Mouse (Mus musculus) embryonic facial prominence, embryonic 14.5 days (tissue): Measurements from ENCODE around the gene Olfr781. TPM values are rescaled to one million over a fixed set of nuclear protein-coding genes. Genes with fewer than 3 reads are reported as not detected.
"Not testable (repeated sequence)": the region's sequence is repeated elsewhere in the genome, so short reads cannot be mapped to it uniquely, and the experiment has no call there.

ENCODE experiments used
- ATAC-seq: fragments of 200-750 bp; cut with Nextera tagmentation; 2 replicates; pipeline ENCODE4 v1.8.0; 2017; ENCODE audit warnings: low read depth, moderate number of reproducible peaks, moderate TSS enrichment
- DNase-seq: peaks from one replicate; pipeline ENCODE4 v3.0.0-alpha.2; 2015; ENCODE audit warnings: low spot score
- H3K27ac ChIP-seq: fragments of 300-500 bp; sonication (generic); replicated peaks from 2 replicates; pipeline ENCODE4 v1.5.1; 2014; ENCODE audit warnings: low read depth, mild to moderate bottlenecking, low read length, moderate library complexity
- H3K27me3 ChIP-seq: fragments of 300-500 bp; sonication (generic); replicated peaks from 2 replicates; pipeline ENCODE4 v1.6.1; 2014; ENCODE audit warnings: low read length; ENCODE audit not compliant: control insufficient read depth, insufficient read depth
- H3K36me3 ChIP-seq: fragments of 300-500 bp; sonication (generic); 2 replicates; pipeline ENCODE4 v1.6.1; 2014; ENCODE audit warnings: low read length, mixed read lengths; ENCODE audit not compliant: control insufficient read depth, insufficient read depth
- H3K4me1 ChIP-seq: fragments of 300-500 bp; sonication (generic); 2 replicates; pipeline ENCODE4 v1.6.1; 2014; ENCODE audit warnings: antibody characterized with exemption, low read length; ENCODE audit not compliant: control insufficient read depth, insufficient read depth
- H3K4me2 ChIP-seq: fragments of 300-500 bp; sonication (generic); 2 replicates; pipeline ENCODE4 v1.6.1; 2014; ENCODE audit warnings: low read depth, mild to moderate bottlenecking, low read length, moderate library complexity, mixed read lengths
- H3K4me3 ChIP-seq: fragments of 300-500 bp; sonication (generic); 2 replicates; pipeline ENCODE4 v1.5.1; 2014; ENCODE audit warnings: low read depth, mild to moderate bottlenecking, low read length
- H3K9ac ChIP-seq: fragments of 300-500 bp; sonication (generic); 2 replicates; pipeline ENCODE4 v1.6.1; 2014; ENCODE audit warnings: low read depth, mild to moderate bottlenecking, low read length, moderate library complexity, mixed read lengths
- H3K9me3 ChIP-seq: fragments of 300-500 bp; sonication (generic); 2 replicates; pipeline ENCODE4 v1.6.1; 2016; ENCODE audit warnings: low read length; ENCODE audit not compliant: control insufficient read depth
- WGBS: fragments of 180-500 bp; shearing (Covaris S2); extraction: QIAGEN DNeasy Blood & Tissue Kit; methylation state at CpG from one replicate; pipeline ENCODE4 v1.1.7; 2014; 5-methylcytosine and 5-hydroxymethylcytosine counted together
- polyA plus RNA-seq: library from polyadenylated mRNA; unstranded; fragments of >200 nt; fragmentation: Nextera tagmentation; extraction: Ambion mirVana; gene quantifications from 2 replicates; pipeline ENCODE4 v1.2.1, GENCODE M21; 2014

Gene Olfr781
- not detected in 2 replicates for polyA plus RNA-seq

GRCm38 (mm10) chr10:129328554-129328953 is at the start of gene Olfr781:
Gene Olfr781 (plus strand): TSS chr10:129328854.
- H3K27ac ChIP-seq, result no peak within 1 kb of the TSS
- DNase-seq (no peak), ATAC-seq (no peak)
- H3K4me3 ChIP-seq, result no peak within 1 kb of the TSS
- no peaks in the 10 kb centered on the region for H3K27me3 ChIP-seq
- no peak within 1 kb of the TSS for H3K4me2 ChIP-seq
- no peaks in the 10 kb centered on the region for H3K9me3 ChIP-seq
- no peak within 1 kb of the TSS for H3K9ac ChIP-seq
- no peaks in the 10 kb centered on the region for H3K36me3 ChIP-seq
- H3K4me1 ChIP-seq, result no peaks in the 10 kb centered on the region

- DNase-seq, H3K36me3 ChIP-seq, H3K9me3 ChIP-seq, H3K4me3 ChIP-seq, H3K27me3 ChIP-seq, H3K4me1 ChIP-seq, H3K27ac ChIP-seq, H3K4me2 ChIP-seq, H3K9ac ChIP-seq, ATAC-seq: not testable (repeated sequence)
- WGBS, result 52% methylated on average over 1 of the region's 1 CpGs
Measured at GRCm38 (mm10) chr10:129312973-129313372, 15.7 kb upstream of the Olfr781 start.

- not testable (repeated sequence) for H3K4me1 ChIP-seq, H3K9me3 ChIP-seq, H3K9ac ChIP-seq, H3K4me2 ChIP-seq, H3K36me3 ChIP-seq, ATAC-seq, H3K4me3 ChIP-seq, DNase-seq, H3K27me3 ChIP-seq, H3K27ac ChIP-seq
- no CpG with 5 or more reads among the region's 1 CpGs for WGBS
Measured at GRCm38 (mm10) chr10:129313521-129313920, 15.1 kb upstream of the Olfr781 start.

- no peak within 1 kb of the TSS for H3K9ac ChIP-seq
- no peak within 1 kb of the TSS for H3K27ac ChIP-seq
- H3K27me3 ChIP-seq, result no peaks in the 10 kb centered on the region
- H3K4me1 ChIP-seq, result no peaks in the 10 kb centered on the region
- WGBS, result 75% methylated on average over 3 of the region's 3 CpGs
- no peaks in the 10 kb centered on the region for H3K9me3 ChIP-seq
- ATAC-seq (no peak), DNase-seq (no peak)
- no peak within 1 kb of the TSS for H3K4me2 ChIP-seq
- H3K36me3 ChIP-seq, result no peaks in the 10 kb centered on the region
- no peak within 1 kb of the TSS for H3K4me3 ChIP-seq
Measured at GRCm38 (mm10) chr10:129317817-129318216, 10.8 kb upstream of the Olfr781 start, which contains the start of gene Olfr780. Gene Olfr780 (plus strand): TSS chr10:129318117.

- no peak for ATAC-seq
- 87% methylated on average over 3 of the region's 3 CpGs for WGBS
- Histone ChIP-seq H3K36me3 (no peaks in the 10 kb centered on the region), H3K27ac (no peak within 1 kb of the TSS), H3K4me2 (no peak within 1 kb of the TSS), H3K4me1 (no peaks in the 10 kb centered on the region), H3K9ac (no peak within 1 kb of the TSS), H3K27me3 (no peaks in the 10 kb centered on the region), H3K9me3 (no peaks in the 10 kb centered on the region), H3K4me3 (no peak within 1 kb of the TSS)
- DNase-seq, result no peak
Measured at GRCm38 (mm10) chr10:129348550-129348949, 19.9 kb downstream of the Olfr781 start, which contains the start of gene Olfr782. Gene Olfr782 (plus strand): TSS chr10:129348850.

- H3K4me3 ChIP-seq, ATAC-seq, H3K27me3 ChIP-seq, DNase-seq, H3K9me3 ChIP-seq, H3K9ac ChIP-seq, H3K4me2 ChIP-seq, H3K36me3 ChIP-seq, H3K4me1 ChIP-seq, H3K27ac ChIP-seq: not testable (repeated sequence)
- WGBS, result 61% methylated on average over 2 of the region's 2 CpGs
Measured at GRCm38 (mm10) chr10:129352475-129352874, 23.8 kb downstream of the Olfr781 start.

GRCm38 (mm10) chr10:129356496-129356895 is 27.8 kb downstream of the Olfr781 start:
- WGBS, result 87% methylated on average over 4 of the region's 4 CpGs

GRCm38 (mm10) chr10:129357307-129357706 is 28.7 kb downstream of the Olfr781 start:
- Histone ChIP-seq H3K27me3 (no peaks in the 10 kb centered on the region), H3K27ac (no peak overlapping the region), H3K36me3 (no peaks in the 10 kb centered on the region), H3K4me3 (no peak overlapping the region), H3K9ac (no peak overlapping the region), H3K4me1 (no peaks in the 10 kb centered on the region), H3K9me3 (0 out of 2 replicates have a peak, but pooled peaks cover 4% of the 10 kb centered on the region), H3K4me2 (no peak overlapping the region)
- DNase-seq (peak; percentile 17), ATAC-seq (no peak; the same call in 1 of the 2 replicates)
- WGBS, result 67% methylated on average over 5 of the region's 5 CpGs

More at GRCm38 (mm10) chr10:129356496-129356895, 27.8 kb downstream of the Olfr781 start:
- H3K4me1 ChIP-seq, ATAC-seq, H3K9ac ChIP-seq, H3K9me3 ChIP-seq, H3K36me3 ChIP-seq, H3K27me3 ChIP-seq, H3K4me3 ChIP-seq, H3K4me2 ChIP-seq, DNase-seq, H3K27ac ChIP-seq: not testable (repeated sequence)

GRCm38 (mm10) chr10:129374051-129374450 is 45.4 kb downstream of the Olfr781 start:
- not testable (repeated sequence) for H3K36me3 ChIP-seq, H3K9me3 ChIP-seq, H3K9ac ChIP-seq, H3K4me3 ChIP-seq, H3K27ac ChIP-seq, H3K27me3 ChIP-seq, H3K4me1 ChIP-seq, ATAC-seq, H3K4me2 ChIP-seq, DNase-seq
- 93% methylated on average over 5 of the region's 5 CpGs for WGBS
